Mouse (Mus musculus) limb, embryonic 11.5 days (tissue): ENCODE data around the gene Trp53i13. TPM values are rescaled to one million over a fixed set of nuclear protein-coding genes. Genes with fewer than 3 reads are reported as not detected.

Experiments used
- ATAC-seq: fragments of 200-750 bp; cut with Nextera tagmentation; 2 replicates; pipeline ENCODE4 v1.8.0; 2017; ENCODE audit warnings: low read depth; ENCODE audit not compliant: insufficient number of reproducible peaks, low FRiP score, low TSS enrichment
- DNase-seq: peaks from one replicate; pipeline ENCODE4 v3.0.0-alpha.2; 2015; ENCODE audit warnings: low spot score
- H3K27ac ChIP-seq: fragments of 300-500 bp; sonication (generic); replicated peaks from 2 replicates; pipeline ENCODE4 v1.5.1; 2014; ENCODE audit warnings: low read depth, mild to moderate bottlenecking, low read length
- H3K27me3 ChIP-seq: fragments of 300-500 bp; sonication (generic); 2 replicates; pipeline ENCODE4 v1.6.1; 2014; ENCODE audit warnings: mild to moderate bottlenecking, low read length, mixed read lengths; ENCODE audit not compliant: control insufficient read depth, insufficient read depth
- H3K36me3 ChIP-seq: fragments of 300-500 bp; sonication (generic); 2 replicates; pipeline ENCODE4 v1.6.1; 2014; ENCODE audit warnings: mild to moderate bottlenecking, low read length, moderate library complexity, mixed read lengths; ENCODE audit not compliant: control insufficient read depth, insufficient read depth
- H3K4me1 ChIP-seq: fragments of 300-500 bp; sonication (generic); 2 replicates; pipeline ENCODE4 v1.6.1; 2014; ENCODE audit warnings: low read length, mixed read lengths; ENCODE audit not compliant: control insufficient read depth, insufficient read depth
- H3K4me2 ChIP-seq: fragments of 300-500 bp; sonication (generic); 2 replicates; pipeline ENCODE4 v1.6.1; 2014; ENCODE audit warnings: low read depth, mild to moderate bottlenecking, moderate library complexity; ENCODE audit not compliant: severe bottlenecking
- H3K4me3 ChIP-seq: fragments of 300-500 bp; sonication (generic); 2 replicates; pipeline ENCODE4 v1.5.1; 2014; ENCODE audit warnings: low read depth, low read length
- H3K9ac ChIP-seq: fragments of 300-500 bp; sonication (generic); 2 replicates; pipeline ENCODE4 v1.6.1; 2014; ENCODE audit warnings: mild to moderate bottlenecking, low read length
- H3K9me3 ChIP-seq: fragments of 300-500 bp; sonication (generic); 2 replicates; pipeline ENCODE4 v1.6.1; 2016; ENCODE audit warnings: low read length; ENCODE audit not compliant: control insufficient read depth
- WGBS: fragments of 180-500 bp; shearing (Covaris S2); extraction: QIAGEN DNeasy Blood & Tissue Kit; methylation state at CpG from one replicate; pipeline ENCODE4 v1.1.7; 2014; 5-methylcytosine and 5-hydroxymethylcytosine counted together
- polyA plus RNA-seq: library from polyadenylated mRNA; unstranded; fragments of >200 nt; fragmentation: Nextera tagmentation; extraction: Ambion mirVana; gene quantifications from 2 replicates; pipeline ENCODE4 v1.2.1, GENCODE M21; 2014

Gene Trp53i13
- polyA plus RNA-seq, 1 experiment from 2014 or later, result 42.2 TPM

DNA sequence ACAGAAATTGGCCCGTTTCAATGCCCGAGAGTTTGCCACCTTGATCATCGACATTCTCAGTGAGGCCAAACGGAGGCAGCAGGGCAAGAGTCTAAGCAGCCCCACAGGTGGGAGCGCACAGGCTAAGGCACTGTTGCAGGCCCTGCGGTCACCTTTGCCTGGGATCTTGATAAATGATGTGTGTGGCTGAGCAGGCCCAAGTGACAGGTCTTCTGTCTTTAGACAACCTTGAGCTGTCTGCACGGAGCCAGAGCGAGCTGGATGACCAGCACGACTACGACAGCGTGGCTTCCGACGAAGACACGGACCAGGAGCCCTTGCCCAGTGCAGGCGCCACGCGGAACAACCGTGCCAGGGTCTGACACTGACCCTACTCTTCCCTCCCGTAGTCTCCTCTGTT, 11.4 kb downstream of the Trp53i13 start:
- H3K4me1 ChIP-seq, result peaks cover 11% of the 10 kb centered on the region
- DNase-seq, result no peak
- H3K27ac ChIP-seq, result no peak overlapping the region
- H3K9ac ChIP-seq, result no peak overlapping the region
- H3K36me3 ChIP-seq, result peaks cover 27% of the 10 kb centered on the region
- H3K9me3 ChIP-seq, result no peaks in the 10 kb centered on the region
- no peak overlapping the region for H3K4me2 ChIP-seq
- H3K4me3 ChIP-seq, result no peak overlapping the region
- H3K27me3 ChIP-seq, result no peaks in the 10 kb centered on the region
- 96% methylated on average over 19 of the region's 19 CpGs for WGBS
- ATAC-seq, result no peak

GRCm38 (mm10) chr11:77503511-77503910, 12.3 kb downstream of the Trp53i13 start:
- peaks cover 12% of the 10 kb centered on the region for H3K4me1 ChIP-seq
- DNase-seq, result no peak
- no peak for ATAC-seq
- no peak overlapping the region for H3K4me3 ChIP-seq
- H3K27ac ChIP-seq, result no peak overlapping the region
- H3K4me2 ChIP-seq, result no peak overlapping the region
- peaks cover 28% of the 10 kb centered on the region for H3K36me3 ChIP-seq
- no peak overlapping the region for H3K9ac ChIP-seq
- H3K9me3 ChIP-seq, result no peaks in the 10 kb centered on the region
- H3K27me3 ChIP-seq, result no peaks in the 10 kb centered on the region
- 83% methylated on average over 3 of the region's 3 CpGs for WGBS

GRCm38 (mm10) chr11:77502481-77502880, 13.3 kb downstream of the Trp53i13 start:
- Histone ChIP-seq H3K4me1 (peaks cover 11% of the 10 kb centered on the region; the same call in 1 of the 2 replicates), H3K27ac (no peak overlapping the region), H3K27me3 (no peaks in the 10 kb centered on the region), H3K9me3 (no peaks in the 10 kb centered on the region), H3K36me3 (peaks cover 28% of the 10 kb centered on the region), H3K9ac (no peak overlapping the region), H3K4me2 (no peak overlapping the region), H3K4me3 (no peak overlapping the region)
- 80% methylated on average over 6 of the region's 6 CpGs for WGBS
- DNase-seq (no peak), ATAC-seq (no peak)

DNA sequence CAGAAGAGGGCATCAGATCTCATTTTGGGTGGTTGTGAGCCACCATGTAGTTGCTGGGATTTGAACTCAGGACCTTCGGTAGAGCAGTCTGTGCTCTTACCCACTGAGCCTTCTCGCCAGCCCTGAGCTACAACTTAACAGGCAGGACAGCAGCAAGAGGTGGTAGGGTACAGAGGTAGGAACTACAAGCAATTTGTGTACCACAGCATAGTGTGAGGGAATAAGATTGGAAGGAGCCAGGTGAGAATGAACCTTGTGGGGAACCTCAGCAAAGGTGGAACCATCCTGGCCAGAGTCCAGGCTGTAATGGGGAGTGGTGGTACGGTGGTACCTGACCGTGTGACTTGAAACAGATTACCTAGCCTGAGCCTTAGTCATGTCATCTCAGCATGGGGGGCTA, 13.8 kb downstream of the Trp53i13 start:
- no peak for DNase-seq
- H3K36me3 ChIP-seq, result peaks cover 28% of the 10 kb centered on the region
- H3K27ac ChIP-seq, result no peak overlapping the region
- no peak overlapping the region for H3K4me3 ChIP-seq
- peaks cover 15% of the 10 kb centered on the region for H3K4me1 ChIP-seq
- H3K4me2 ChIP-seq, result no peak overlapping the region
- H3K27me3 ChIP-seq, result no peaks in the 10 kb centered on the region
- 94% methylated on average over 4 of the region's 4 CpGs for WGBS
- no peak for ATAC-seq
- H3K9ac ChIP-seq, result no peak overlapping the region
- no peaks in the 10 kb centered on the region for H3K9me3 ChIP-seq

DNA sequence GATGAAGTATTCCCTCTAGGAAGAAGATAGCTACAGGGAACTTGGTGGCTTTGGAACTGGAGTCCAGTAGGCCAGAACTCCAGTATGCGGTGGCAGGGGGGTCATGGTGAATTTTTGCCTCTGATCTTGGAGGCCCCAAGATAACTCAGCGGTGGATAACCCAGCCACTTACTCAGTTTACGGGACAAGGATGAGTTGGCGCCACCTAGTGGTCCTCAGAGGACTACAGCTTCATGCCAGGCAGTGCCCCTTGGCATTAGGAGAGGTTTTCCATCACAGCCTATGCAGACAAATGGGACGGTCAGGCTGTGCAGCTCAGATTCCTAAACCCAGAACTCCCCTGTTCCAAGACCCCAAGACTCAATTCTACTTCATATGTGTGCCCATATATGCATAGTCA, 14.4 kb downstream of the Trp53i13 start:
- Histone ChIP-seq H3K36me3 (peaks cover 24% of the 10 kb centered on the region), H3K9ac (no peak overlapping the region), H3K4me3 (no peak overlapping the region), H3K27ac (no peak overlapping the region), H3K9me3 (no peaks in the 10 kb centered on the region), H3K4me2 (no peak overlapping the region), H3K4me1 (peaks cover 17% of the 10 kb centered on the region), H3K27me3 (no peaks in the 10 kb centered on the region)
- ATAC-seq (no peak), DNase-seq (peak; percentile 77)
- WGBS, result 35% methylated on average over 5 of the region's 5 CpGs

- no peak overlapping the region for H3K27ac ChIP-seq
- WGBS, result 88% methylated on average over 17 of the region's 17 CpGs
- DNase-seq, result no peak
- H3K4me1 ChIP-seq, result peaks cover 17% of the 10 kb centered on the region
- no peaks in the 10 kb centered on the region for H3K27me3 ChIP-seq
- H3K9me3 ChIP-seq, result no peaks in the 10 kb centered on the region
- H3K4me3 ChIP-seq, result no peak overlapping the region
- H3K9ac ChIP-seq, result no peak overlapping the region; the same call in 1 of the 2 replicates
- H3K36me3 ChIP-seq, result peaks cover 17% of the 10 kb centered on the region
- no peak for ATAC-seq
- no peak overlapping the region for H3K4me2 ChIP-seq
These were observed 15.1 kb downstream of the Trp53i13 start for GRCm38 (mm10) chr11:77500361-77501325.

DNA sequence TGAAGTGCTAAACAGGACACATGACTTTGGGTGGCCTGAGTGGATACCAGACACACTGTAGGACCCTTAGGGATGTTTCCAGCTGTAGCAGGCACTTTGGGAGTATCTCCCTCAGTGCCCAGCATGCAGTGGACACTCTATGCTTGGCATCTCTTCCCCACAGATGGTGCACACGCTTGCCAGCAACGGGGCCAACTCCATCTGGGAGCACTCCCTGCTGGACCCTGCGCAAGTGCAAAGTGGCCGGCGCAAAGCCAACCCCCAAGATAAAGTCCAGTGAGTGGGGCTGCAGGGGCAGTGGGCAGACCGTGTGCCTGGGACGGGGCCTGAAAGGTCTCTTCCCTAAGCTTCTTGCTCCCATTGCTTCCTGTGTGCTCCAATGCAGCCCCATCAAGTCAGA, 16.4 kb downstream of the Trp53i13 start:
- no peak for ATAC-seq
- Histone ChIP-seq H3K9me3 (no peaks in the 10 kb centered on the region), H3K36me3 (peaks cover 7% of the 10 kb centered on the region; the same call in 1 of the 2 replicates), H3K27ac (no peak overlapping the region), H3K4me1 (peaks cover 26% of the 10 kb centered on the region), H3K4me2 (no peak overlapping the region), H3K9ac (no peak overlapping the region), H3K27me3 (no peaks in the 10 kb centered on the region), H3K4me3 (no peak overlapping the region)
- 86% methylated on average over 7 of the region's 7 CpGs for WGBS
- no peak for DNase-seq

DNA sequence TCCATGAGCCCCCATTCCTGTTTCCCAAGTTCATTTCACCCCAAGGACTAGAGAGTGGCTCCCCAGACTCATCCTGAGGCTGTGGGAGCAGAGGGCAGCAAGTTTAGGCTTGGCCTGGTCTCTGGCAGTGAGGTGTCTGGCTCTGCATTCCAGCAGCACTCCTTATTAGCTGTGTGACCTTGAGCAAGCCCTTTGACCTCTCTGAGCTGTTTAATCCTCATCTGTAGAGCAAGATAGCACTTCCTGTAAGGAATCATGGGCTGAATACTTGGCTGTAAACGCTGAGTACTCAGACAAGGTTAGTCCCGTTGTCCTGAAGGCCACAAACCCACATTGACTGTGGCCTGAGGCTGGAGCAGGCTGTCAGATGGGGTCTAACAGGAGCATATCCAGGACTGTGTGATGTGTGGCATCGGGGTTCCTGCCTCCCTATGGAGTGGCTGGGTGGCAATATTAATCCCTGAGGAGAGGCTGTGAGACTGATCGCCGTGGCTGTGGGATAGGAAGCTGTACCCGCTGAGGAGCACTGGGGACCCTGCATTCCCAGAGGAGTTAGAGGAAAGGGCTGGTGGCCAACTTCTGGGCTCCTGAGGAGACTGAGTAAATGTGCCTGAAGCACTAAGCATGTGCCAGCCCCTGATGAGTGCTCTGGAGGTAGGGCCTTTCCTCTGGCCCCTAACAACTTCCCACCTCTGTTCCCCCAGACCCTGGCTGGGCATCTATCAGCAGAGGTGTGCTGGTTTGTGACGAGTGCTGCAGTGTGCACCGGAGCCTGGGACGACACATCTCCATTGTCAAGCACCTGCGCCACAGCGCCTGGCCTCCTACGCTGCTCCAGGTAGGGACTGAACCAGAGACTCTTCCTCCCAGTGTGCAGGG, 17.3 kb downstream of the Trp53i13 start:
- H3K4me3 ChIP-seq, result no peak overlapping the region
- H3K9ac ChIP-seq, result no peak overlapping the region
- H3K9me3 ChIP-seq, result no peaks in the 10 kb centered on the region
- H3K4me1 ChIP-seq, result peaks cover 31% of the 10 kb centered on the region
- ATAC-seq (no peak), DNase-seq (no peak)
- H3K27me3 ChIP-seq, result no peaks in the 10 kb centered on the region
- H3K27ac ChIP-seq, result 0 out of 2 replicates have a peak overlapping the region, but pooled peaks have one; percentile 15
- peaks cover 5% of the 10 kb centered on the region; the same call in 1 of the 2 replicates for H3K36me3 ChIP-seq
- WGBS, result 76% methylated on average over 12 of the region's 12 CpGs
- no peak overlapping the region for H3K4me2 ChIP-seq
